Mouse (Mus musculus) spleen, postnatal 4 days (tissue): ENCODE measurements around the gene Caskin2.
"Not testable (repeated sequence)": the region's sequence is repeated elsewhere in the genome, so short reads cannot be mapped to it uniquely, and the experiment has no call there.

Source experiments
- DNase-seq, 2 experiments: peaks; one replicate each; pipeline ENCODE4 v3.0.0; 2022; ENCODE audit warnings: low spot score in 2 of 2

Caskin2 gene

GRCm38 (mm10) chr11:115813507-115814296, at the start of gene Caskin2:
TSS of gene Caskin2 (minus strand) at chr11:115813639.
- peak; percentile 94 to 98 for DNase-seq

GRCm38 (mm10) chr11:115859143-115859945, 45.9 kb upstream of the Caskin2 start:
- DNase-seq = peak; percentile 87 to 96

- no peak for DNase-seq
These were observed 44.9 kb upstream of the Caskin2 start, which contains the start of gene Myo15b for GRCm38 (mm10) chr11:115858354-115858753. TSS of gene Myo15b (plus strand) at chr11:115858406.

GRCm38 (mm10) chr11:115857936-115858335, 44.5 kb upstream of the Caskin2 start:
- DNase-seq = no peak

- not testable (repeated sequence) for DNase-seq
These were observed 43.7 kb upstream of the Caskin2 start for GRCm38 (mm10) chr11:115857146-115857545.

GRCm38 (mm10) chr11:115854674-115855073, 41.2 kb upstream of the Caskin2 start:
- no peak for DNase-seq

- no peak for DNase-seq
These were observed 32.4 kb upstream of the Caskin2 start for GRCm38 (mm10) chr11:115845819-115846218.

- DNase-seq = no peak
These were observed 30.8 kb upstream of the Caskin2 start for GRCm38 (mm10) chr11:115844240-115844639.

GRCm38 (mm10) chr11:115843891-115844239, 30.4 kb upstream of the Caskin2 start:
- no peak for DNase-seq

- DNase-seq = no peak
These were observed 29.9 kb upstream of the Caskin2 start for GRCm38 (mm10) chr11:115843141-115843890.

GRCm38 (mm10) chr11:115841961-115842550, 28.6 kb upstream of the Caskin2 start:
- DNase-seq = peak; percentile 59 to 75

GRCm38 (mm10) chr11:115841044-115841443, 27.6 kb upstream of the Caskin2 start:
- no peak for DNase-seq

GRCm38 (mm10) chr11:115839732-115840131, 26.3 kb upstream of the Caskin2 start:
- no peak for DNase-seq

GRCm38 (mm10) chr11:115838895-115839311, 25.5 kb upstream of the Caskin2 start:
- DNase-seq = no peak

- DNase-seq = no peak
These were observed 24.3 kb upstream of the Caskin2 start for GRCm38 (mm10) chr11:115837606-115838345.

- no peak for DNase-seq
These were observed 23.4 kb upstream of the Caskin2 start for GRCm38 (mm10) chr11:115836656-115837395.

- DNase-seq = no peak
These were observed 20.6 kb upstream of the Caskin2 start for GRCm38 (mm10) chr11:115834033-115834432.

GRCm38 (mm10) chr11:115833021-115833513, 19.6 kb upstream of the Caskin2 start:
- no peak for DNase-seq

GRCm38 (mm10) chr11:115832523-115832922, 19.1 kb upstream of the Caskin2 start:
- no peak for DNase-seq

GRCm38 (mm10) chr11:115832064-115832463, 18.6 kb upstream of the Caskin2 start:
- no peak for DNase-seq
